Mouse (Mus musculus): ENCODE measurements around the gene Npy1r.

Gene Npy1r

GRCm38 (mm10) chr8:66696970-66697843 is at the start of gene Npy1r:
Gene Npy1r (plus strand): TSS chr8:66697192.
- in situ Hi-C loops (cut with MseI, MboI) = loop anchor here in 1 of 2 experiments (10.0 kb wide), 1 partner anchor 218 kb away; no protein-coding TSS in a partner anchor

DNA sequence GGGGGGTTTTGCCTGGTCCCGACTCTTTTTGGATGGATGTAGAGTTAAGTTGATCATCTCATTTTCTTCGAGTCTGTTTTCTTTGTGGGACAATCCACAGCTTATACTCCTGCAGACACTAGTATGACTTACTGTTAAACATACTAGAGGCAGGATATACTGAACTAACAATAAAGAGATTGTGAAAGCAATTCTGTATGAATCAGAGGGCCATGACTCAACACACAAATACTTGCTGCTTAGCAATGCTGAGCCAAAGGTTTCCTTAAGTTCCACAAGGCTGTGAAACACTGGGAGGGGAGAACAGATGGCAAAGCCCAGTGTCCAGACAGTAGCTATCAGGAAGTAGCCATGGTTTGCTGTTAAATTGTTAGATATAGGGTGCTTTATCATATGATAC is 15.7 kb upstream of the Npy1r start:
- in situ Hi-C loops (cut with MseI, MboI) = no loop called here

- in situ Hi-C loops (cut with MseI, MboI) = no loop called here
Measured at GRCm38 (mm10) chr8:66687511-66688329, 9.3 kb upstream of the Npy1r start, which contains the start of gene Npy5r. Gene Npy5r (minus strand): TSS chr8:66688128.

DNA sequence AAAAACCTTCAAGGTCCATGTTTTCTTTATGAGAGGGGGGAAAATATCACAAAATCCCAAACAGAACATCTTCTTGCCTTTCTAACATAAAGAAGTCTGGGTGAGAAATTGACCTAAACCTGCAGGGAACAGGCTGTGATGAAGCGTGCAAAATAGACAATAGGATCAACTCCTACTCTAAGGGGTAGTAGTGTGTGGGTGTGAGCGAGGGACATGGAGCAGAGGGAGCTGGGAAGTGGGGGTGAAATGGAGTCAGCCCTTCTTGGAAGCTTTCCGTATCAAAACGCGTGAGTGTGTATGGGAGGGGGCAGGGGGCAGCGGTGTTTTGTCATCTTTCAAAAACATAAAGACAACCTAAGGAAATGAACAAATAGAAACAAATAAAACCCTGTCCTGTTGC is 8.6 kb upstream of the Npy1r start:
- in situ Hi-C loops (cut with MseI, MboI) = no loop called here

- in situ Hi-C loops (cut with MseI, MboI) = no loop called here
Measured at GRCm38 (mm10) chr8:66688799-66689198, 8.2 kb upstream of the Npy1r start.

DNA sequence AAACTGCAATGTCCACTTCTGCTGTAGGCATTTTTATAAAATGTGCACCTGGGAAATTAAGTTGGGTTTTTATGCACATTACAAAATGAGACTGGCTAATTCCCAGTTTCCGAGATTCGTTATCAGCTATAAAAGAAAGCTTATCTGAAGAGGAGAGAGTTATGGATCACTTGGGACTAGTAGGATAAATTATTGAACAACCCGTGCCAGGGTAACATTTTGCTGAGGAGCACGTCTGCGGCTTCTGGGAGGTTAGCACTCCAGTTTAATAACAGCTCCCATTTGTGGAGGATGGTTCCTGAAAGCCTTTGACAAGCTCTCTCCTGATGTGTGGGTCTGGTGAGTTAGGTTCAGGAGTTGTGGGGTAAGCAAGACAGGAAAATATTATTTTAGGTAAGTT is 6.6 kb upstream of the Npy1r start:
- in situ Hi-C loops (cut with MseI, MboI) = loop anchor here in 1 of 2 experiments (10.0 kb wide), 1 partner anchor 224 kb away; no protein-coding TSS in a partner anchor

DNA sequence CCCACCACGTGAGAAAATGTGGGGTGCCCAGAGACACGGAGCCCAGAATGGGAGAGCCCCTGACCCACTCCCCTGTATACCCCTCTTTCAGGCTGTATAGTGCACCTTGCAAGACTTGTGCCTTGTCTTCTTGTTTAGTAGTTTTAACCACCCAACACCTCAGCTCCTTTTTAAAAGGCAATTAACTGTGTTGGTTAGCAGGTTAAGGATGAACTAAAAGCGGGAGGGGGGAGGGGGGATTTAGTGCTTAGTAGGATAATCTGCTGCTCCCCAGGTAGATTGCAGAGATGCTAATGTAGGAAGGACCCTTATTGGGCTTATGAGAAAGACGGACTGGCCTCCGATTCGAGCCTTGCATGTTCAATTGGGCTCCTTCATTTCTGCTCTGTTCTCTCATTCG is 1.0 kb downstream of the Npy1r start:
- in situ Hi-C loops (cut with MseI, MboI) = loop anchor here in 1 of 2 experiments (10.0 kb wide), 1 partner anchor 217 kb away; no protein-coding TSS in a partner anchor

- in situ Hi-C loops (cut with MseI, MboI) = loop anchor here in 1 of 2 experiments (10.0 kb wide), 1 partner anchor 216 kb away; no protein-coding TSS in a partner anchor
Measured at GRCm38 (mm10) chr8:66698782-66699181, 1.8 kb downstream of the Npy1r start.

DNA sequence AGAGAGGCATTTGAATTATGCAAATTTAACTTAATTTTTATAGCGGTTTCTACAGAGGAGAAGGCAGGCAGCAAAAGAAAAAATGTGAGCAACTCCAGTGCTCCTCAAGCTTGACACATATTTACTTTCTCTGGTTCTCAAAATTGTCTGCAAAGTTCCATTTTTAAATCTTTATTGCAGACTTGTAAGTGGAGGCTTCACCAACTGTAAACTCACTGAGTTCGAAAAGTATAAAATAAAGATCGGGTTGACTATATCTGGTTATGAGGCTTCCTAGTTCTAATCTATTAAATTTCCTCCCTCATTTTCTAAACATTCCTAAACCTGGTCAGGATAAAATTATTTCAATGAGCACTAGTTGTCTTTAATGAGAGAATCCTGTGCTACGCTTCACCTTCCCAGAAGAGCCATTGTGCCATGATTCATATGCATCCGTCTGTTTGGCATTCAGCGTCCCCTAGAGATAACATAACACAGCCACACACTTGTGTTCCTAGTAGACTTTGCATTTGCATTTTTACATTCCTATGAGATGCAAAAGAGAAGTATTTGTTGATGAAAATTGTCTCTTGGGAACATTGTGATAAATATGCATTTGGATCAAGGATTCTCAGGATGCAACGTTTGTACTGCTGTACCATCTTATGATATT is 17.5 kb downstream of the Npy1r start:
- in situ Hi-C loops (cut with MseI, MboI) = no loop called here

DNA sequence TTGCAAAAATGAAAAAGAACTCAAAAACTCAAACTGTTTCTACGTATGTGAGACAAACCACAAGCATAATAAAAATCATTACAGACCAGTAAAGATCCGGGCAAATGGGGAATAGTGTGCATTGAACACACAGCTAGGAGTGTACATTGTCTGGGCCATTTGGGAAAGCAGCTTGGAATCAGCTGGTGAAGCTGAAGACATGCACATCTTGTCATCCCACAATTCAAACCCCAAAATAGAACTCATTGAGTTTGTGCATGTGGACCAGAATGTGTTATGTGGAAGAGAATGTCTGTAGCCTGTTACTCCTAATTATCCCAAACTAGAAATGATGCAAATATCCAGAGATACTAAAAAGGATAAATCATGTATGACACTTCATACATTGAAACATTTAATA is 25.8 kb downstream of the Npy1r start:
- in situ Hi-C loops (cut with MseI, MboI) = no loop called here

DNA sequence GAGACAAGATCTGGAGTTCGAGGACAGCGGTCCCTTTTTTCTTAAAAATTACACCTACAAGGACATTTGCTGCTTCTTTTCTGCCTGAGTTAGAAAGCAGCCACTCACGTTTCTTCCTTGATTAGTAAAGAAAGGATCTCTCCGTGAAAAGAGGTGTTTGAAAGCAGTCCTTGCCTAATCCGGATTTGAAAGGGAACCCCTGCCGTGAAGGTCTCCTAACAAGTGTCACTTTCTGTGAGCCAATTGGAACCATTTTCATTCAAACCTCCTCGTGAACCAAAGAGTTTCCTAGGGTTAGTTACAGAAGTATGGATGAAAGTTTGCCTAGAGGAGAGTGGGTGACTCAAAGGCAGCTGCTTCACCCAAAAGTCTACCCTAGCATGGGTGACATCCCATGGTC is 32.5 kb downstream of the Npy1r start:
- in situ Hi-C loops (cut with MseI, MboI) = no loop called here

DNA sequence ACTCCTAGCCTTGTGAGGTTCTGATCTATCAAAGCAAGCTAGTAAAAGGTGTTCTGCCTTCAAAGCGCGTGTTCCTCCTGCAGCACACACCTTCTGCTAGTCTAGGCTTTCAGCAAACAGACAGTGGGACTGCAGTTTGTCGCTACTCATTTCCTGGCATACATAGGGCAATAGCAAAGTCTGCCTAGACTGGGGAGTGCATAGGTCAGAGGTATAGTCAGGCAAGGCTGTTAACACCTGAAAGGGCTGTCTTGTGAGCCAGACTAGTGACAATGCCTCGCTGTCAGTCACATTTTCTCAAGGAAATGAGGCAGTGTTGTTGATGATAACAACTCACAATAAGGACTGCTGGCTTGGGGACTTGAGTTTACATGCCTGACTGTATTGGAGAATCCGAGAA is 35.0 kb downstream of the Npy1r start:
- in situ Hi-C loops (cut with MseI, MboI) = no loop called here

DNA sequence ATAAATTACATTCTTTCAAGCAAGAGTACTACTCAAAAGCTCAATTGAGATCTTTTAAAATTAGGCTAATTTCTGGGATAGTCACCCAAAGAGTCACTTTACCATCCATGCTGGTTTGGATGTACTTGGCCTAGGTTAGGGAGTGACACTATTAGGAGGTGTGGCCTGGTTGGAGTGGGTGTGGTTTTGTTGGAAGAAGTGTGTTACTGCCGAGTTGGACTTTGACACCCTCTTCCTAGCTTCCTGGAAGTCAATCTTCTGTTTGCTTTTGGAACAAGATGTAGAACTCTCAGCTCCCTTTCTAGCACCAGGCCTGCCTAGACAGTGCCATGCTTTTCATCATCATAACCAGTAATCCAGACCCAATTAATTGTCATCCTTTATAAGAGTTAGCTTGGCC is 45.4 kb downstream of the Npy1r start:
- in situ Hi-C loops (cut with MseI, MboI) = no loop called here

DNA sequence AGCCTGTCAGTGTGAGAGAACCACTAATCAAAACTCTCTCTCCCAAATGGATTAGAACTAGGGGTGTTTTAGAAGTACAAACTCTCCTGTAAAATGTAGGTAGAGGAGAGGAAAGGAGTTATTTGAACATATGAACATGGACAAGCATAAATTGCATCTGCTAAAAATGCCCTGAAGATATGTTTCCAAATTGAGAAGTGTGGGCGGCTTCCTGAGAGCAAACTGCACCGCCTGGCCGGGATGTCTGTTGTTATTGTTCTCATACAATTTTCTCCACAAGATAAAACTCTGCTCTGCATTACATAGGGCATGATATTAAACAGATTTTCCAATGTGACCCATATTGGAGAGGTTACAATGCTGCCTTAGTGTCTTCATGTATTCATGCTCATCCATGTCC is 48.6 kb downstream of the Npy1r start:
- in situ Hi-C loops (cut with MseI, MboI) = no loop called here

DNA sequence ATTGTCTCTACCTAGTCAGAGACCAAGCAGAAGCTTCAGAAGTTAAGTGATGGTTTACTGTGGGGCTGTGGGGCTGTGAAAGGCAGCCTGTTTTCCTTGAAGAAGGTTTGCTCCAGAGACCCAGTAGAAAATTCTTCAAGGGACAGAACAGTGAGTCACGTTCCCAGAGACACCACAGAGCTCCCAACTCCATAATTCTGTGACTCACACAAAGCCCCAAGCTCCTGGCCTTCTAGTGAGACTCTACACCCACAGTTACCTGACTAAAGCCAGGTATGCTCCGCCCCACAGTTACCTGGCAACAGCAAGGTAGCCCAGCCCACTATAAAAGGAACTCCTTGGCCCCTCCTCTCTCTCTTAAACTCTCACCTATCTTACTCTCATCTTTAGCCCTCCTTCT is 54.6 kb downstream of the Npy1r start:
- in situ Hi-C loops (cut with MseI, MboI) = no loop called here

GRCm38 (mm10) chr8:66756161-66756560 is 59.2 kb downstream of the Npy1r start:
- in situ Hi-C loops (cut with MseI, MboI) = no loop called here
